Mouse (Mus musculus) gastrocnemius, adult 2 months (tissue): Measurements from ENCODE around the gene Cep295. TPM values are rescaled to one million over a fixed set of nuclear protein-coding genes. Genes with fewer than 3 reads are reported as not detected.
A peak's percentile ranks its signal among the peaks of the same experiment; 100 is the strongest.
"Not testable (repeated sequence)": the region's sequence is repeated elsewhere in the genome, so short reads cannot be mapped to it uniquely, and the experiment has no call there.

Source experiments
- DNase-seq: peaks from one replicate; pipeline ENCODE4 v3.0.0; 2022
- H3K27ac ChIP-seq: fragments of 200-600 bp; 2 replicates; pipeline ENCODE4 v1.8.1; 2022; ENCODE audit warnings: mild to moderate bottlenecking
- H3K4me3 ChIP-seq: fragments of 200-600 bp; 2 replicates; pipeline ENCODE4 v1.8.1; 2022; ENCODE audit warnings: mild to moderate bottlenecking, moderate library complexity
- CTCF ChIP-seq: fragments of 200-600 bp; IDR thresholded peaks from 2 replicates; pipeline ENCODE4 v1.8.1; 2022; ENCODE audit warnings: antibody characterized with exemption, mild to moderate bottlenecking, moderate library complexity
- intact Hi-C: fragments of 180-260 bp; cut with DNase I; formaldehyde crosslinking; loops from one replicate; pipeline ENCODE4 v1.15.1; 2025
- total RNA-seq, 2 experiments: library from RNA; stranded (reverse); gene quantifications; 2 replicates each; pipeline ENCODE4 v1.2.3; 2021

Gene Cep295
- total RNA-seq, 2 experiments from 2014 or later = 5.1 to 5.9 TPM

DNA sequence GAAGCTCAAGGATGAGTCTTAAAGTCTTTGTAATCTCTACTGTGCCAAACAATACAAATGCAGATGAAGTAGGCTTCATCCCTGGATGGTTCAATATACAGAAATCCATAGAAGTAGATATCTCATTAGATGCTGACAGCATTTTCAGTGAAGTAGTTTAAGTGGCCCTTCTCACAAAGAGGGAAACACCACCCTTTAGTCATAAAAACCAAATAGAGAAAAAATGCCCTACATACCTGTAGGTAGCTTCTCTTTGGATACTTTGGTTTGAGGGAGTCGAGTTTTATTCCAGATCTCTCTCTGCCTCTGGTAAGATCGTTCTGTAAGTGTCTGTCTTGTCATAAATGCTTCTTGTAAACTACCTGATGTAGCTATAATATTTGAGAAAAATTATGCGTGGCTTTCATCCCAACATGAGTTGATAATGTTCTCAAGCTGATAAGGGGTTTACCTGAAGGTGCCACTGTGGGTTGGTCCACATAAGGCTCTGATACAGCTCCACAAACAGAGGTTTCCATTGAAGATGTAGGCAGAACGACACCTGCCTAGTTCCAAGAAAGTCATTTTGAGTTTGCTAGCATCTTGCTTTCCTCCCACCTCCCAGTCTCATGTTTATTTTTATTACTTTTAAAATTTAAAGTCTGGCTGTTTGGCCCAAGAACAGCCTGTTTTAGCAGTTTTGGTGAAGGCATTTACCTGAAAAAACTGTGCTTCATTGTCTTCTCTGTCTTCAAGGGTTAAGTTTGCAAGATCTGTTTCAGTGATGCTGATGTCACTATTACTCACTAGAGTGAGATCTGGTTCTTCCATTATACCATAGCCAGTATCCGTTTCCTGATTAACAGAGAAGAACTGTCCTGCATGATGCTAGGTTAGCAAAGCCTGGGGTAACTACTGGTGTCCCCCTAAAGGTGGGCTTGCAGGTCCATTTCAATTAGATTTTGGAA, 40.1 kb downstream of the Cep295 start:
- H3K27ac ChIP-seq = no peak overlapping the region
- intact Hi-C loops = no loop called here
- TF ChIP-seq CTCF = no peak

DNA sequence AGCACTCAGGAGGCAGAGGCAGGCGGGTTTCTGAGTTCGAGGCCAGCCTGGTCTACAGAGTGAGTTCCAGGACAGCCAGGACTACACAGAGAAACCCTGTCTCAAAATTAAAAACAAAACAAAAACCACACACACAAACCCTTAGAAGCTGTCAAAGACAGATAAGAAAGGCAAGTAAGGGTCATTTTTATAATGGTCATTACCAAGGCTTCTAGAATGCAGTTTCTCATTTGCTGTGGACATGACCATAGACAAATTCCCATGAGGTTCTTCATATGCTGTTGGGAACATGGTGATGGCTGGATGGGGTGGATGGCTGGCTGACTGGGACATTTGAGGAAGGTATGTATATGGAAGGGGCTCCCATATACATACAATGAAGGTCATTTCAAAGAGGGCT, 41.3 kb downstream of the Cep295 start:
- DNase-seq, H3K4me3 ChIP-seq: not testable (repeated sequence)

More for the DNA sequence above, 40.1 kb downstream of the Cep295 start:
- no peak for DNase-seq
- no peak overlapping the region for H3K4me3 ChIP-seq

DNA sequence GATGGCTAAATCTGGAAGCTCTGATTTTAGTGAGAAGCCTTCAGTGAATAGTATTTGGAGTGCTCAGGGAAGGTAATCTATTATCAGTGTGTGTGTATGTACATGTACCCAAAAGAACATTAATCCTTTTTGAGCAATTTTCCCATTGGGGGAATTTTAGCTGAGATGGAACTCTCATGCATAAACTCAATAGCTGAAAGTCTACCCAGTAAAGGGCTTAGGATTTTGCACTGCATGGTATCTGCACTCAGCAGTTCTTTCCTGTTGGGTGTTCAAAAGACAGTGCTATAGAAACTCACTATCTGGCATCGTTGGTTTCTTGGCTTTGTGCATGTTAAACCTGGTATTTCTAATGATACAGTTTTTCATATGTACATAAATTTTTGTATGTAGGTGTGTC, 43.0 kb downstream of the Cep295 start:
- H3K4me3 ChIP-seq = no peak overlapping the region
- H3K27ac ChIP-seq = no peak overlapping the region
- no peak for TF ChIP-seq CTCF
- intact Hi-C loops = no loop called here
- no peak for DNase-seq

More for the DNA sequence above, 41.3 kb downstream of the Cep295 start:
- H3K27ac ChIP-seq, intact Hi-C loops: not testable (repeated sequence)

DNA sequence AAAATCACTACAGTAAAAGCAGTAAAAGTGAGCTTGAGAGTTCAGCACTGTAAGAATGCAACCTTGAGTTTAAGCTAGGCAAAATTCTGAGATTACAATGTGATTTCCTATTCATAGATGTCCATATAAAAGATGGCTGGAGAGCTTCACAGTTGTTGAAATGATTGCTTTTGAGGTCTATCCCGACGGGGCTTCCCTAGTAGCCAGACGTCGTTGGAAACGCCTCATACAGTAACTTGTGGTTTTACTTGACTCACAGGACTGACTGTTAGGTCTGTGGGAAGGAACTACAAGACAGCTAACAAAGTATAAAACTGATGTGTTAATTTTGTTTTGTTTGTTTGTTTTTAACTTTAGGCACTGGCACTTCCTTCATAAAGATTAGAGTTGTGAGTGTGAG, 44.0 kb downstream of the Cep295 start:
- Histone ChIP-seq H3K4me3 (no peak overlapping the region), H3K27ac (no peak overlapping the region)
- DNase-seq = no peak
- intact Hi-C loops = no loop called here
- TF ChIP-seq CTCF = no peak

DNA sequence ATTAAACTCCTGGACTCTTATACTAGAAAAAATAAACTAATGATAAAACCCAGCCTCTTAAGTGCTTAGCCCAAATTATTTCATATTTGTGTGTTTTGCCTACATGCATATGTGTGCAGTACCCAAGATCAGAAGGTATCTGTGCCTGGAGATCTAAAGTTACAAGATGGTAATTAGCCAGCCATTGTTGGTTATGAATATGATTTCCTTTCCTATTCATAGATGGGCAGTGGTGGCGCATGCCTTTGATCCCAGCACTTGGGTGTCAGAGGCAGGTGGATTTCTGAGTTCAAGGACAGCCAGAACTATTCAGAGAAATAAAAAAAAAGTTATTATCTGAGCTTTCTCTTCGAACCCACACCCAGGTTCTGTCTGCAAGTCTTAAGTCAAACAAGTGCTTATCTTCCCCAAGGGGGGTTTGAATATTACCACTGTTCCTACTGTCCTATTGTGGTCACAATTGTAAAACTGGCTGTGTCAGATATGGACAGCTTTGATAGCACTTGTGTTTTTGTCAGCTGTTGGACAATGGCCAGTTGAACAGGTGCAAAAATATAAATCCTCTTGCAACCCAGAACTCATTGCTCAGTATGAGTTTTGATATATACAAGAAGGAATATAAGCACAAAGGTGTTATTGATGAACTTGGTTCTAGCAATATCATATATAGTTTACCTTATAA, 45.4 kb downstream of the Cep295 start:
- H3K4me3 ChIP-seq = no peak overlapping the region
- no peak overlapping the region for H3K27ac ChIP-seq
- intact Hi-C loops = no loop called here
- no peak for DNase-seq
- TF ChIP-seq CTCF = no peak

DNA sequence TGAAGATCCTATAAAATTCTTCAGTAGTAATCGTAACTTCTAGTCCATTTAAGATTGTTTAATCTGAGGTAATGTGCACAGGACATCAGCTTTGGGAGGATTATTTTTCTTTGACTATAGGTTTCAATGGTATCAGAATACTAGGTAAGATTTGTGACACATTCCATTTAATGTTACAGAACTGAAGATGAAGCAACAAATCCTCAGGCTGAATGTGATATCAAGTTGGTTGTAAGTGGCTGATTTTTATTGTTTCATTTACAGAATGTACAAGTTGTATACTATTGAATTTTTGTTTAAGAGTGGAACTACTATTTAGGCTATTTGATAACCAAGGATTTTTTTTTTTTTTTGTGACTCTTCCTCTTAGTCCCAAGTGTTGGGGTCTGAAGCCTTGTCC, 47.4 kb downstream of the Cep295 start:
- Histone ChIP-seq H3K27ac (no peak overlapping the region), H3K4me3 (no peak overlapping the region)
- intact Hi-C loops = no loop called here
- no peak for DNase-seq
- TF ChIP-seq CTCF = no peak

DNA sequence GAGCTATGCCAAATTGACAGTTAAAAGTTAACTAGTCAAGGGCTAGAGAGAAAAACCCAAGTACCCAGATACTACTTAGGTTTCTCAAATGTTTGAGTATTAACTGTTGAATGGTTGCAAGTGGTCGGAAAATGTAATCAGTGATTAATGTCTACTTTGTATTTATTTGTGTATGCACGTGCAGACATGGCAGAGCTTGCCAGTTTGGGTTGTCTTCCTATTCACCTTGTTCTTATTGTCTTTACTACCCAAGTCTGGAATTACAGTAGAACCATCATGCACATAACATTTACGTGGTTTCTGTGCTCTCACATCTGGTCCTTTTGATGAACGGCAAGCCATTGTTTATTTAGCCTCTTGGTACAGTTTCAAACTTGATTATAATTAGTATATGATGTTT, 48.2 kb downstream of the Cep295 start:
- intact Hi-C loops = loop anchor here (5.0 kb wide), 1 partner anchor 48 kb away; the partner anchor contains the start of gene Cep295
- Histone ChIP-seq H3K4me3 (no peak overlapping the region), H3K27ac (no peak overlapping the region)
- no peak for TF ChIP-seq CTCF
- DNase-seq = no peak

DNA sequence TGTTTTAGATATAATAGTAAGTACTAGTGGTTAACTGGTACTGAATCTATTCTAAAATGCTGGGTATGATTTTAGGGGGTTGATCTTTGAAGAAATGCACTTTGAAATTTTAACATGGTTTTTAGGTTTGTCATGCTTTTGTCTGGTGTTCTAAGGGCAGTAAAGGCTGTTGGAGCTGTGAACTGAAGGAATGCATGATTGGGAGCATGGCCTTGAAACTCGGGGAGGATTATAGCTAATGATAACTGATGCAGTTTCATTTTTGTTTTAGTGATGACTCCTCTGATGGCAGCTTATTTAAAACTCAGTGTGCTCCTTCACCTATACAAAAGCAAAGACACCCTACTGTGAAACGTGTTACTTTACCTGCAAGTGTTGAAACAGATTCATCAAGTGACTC, 49.3 kb downstream of the Cep295 start:
- no peak overlapping the region for H3K4me3 ChIP-seq
- no peak for DNase-seq
- intact Hi-C loops = loop anchor here (5.0 kb wide), 1 partner anchor 49 kb away; the partner anchor contains the start of gene Cep295
- no peak for TF ChIP-seq CTCF
- no peak overlapping the region for H3K27ac ChIP-seq

DNA sequence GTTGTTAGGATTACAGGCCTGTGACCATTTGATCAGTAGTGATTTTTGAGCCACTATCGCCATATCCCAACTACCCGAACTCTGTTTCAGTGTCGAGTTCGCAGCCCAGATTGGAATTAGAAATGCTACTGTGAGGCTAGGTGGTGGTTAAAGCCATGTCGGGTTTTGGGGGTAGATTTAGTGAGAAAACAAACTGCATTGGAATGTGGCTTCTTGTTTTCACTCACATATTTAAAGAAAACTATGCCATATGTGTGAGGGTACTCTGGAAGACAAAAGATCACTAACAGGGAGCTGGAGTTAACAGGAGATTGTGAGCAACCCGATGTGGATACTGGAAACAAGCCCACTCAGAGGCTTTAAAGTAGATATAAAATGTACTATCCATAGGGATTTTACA, 50.3 kb downstream of the Cep295 start:
- no peak for DNase-seq
- no peak for TF ChIP-seq CTCF
- intact Hi-C loops = loop anchor here (5.0 kb wide), 1 partner anchor 50 kb away; the partner anchor contains the start of gene Cep295
- Histone ChIP-seq H3K27ac (peak overlapping the region; percentile 97), H3K4me3 (peak overlapping the region; percentile 100)

DNA sequence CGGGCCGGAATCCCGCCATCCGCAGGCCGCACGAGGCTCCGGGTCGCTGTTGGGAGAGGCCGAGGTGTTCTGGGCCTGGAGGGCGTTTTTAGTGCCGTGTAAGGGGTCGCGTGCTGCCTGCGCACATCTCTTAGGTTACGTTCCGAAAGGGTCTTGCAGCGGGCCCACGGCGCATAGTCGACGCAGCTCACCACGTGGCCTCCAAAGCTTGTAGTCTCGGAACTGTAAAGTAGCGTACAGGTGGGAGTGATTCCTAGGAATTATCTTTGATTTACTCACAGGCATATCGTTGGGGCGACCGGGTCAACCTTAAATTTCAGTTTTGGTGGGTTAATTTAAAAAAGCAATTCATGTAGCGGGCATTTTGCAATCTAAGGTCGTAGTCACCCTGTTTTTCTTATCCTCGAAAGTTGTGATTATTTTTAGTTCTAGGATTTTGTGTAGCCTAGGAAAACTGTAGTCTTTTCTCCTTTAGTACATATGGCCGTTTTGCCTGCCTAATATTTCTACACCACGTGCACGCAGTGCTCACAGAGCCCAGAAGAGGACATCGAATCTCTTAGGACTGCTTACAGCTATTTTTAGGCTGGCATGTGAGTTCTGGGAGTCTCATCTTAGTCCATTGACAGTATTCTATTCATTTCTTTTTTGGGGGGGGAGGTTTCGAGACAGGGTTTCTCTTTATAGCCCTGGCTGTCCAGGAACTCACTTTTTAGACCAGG, 51.0 kb downstream of the Cep295 start, which contains the start of gene 4931406C07Rik:
Gene 4931406C07Rik, minus strand, starts transcription at position 51 of the 722 bp plus-strand sequence.
- Histone ChIP-seq H3K27ac (peak within 1 kb of the TSS; percentile 97), H3K4me3 (peak within 1 kb of the TSS; percentile 100)
- TF ChIP-seq CTCF = no peak
- peak; percentile 30 for DNase-seq
- intact Hi-C loops = loop anchor here (1.0 to 5.0 kb wide), 2 partner anchors 26 to 51 kb away; partner anchors contain the start of gene Cep295

DNA sequence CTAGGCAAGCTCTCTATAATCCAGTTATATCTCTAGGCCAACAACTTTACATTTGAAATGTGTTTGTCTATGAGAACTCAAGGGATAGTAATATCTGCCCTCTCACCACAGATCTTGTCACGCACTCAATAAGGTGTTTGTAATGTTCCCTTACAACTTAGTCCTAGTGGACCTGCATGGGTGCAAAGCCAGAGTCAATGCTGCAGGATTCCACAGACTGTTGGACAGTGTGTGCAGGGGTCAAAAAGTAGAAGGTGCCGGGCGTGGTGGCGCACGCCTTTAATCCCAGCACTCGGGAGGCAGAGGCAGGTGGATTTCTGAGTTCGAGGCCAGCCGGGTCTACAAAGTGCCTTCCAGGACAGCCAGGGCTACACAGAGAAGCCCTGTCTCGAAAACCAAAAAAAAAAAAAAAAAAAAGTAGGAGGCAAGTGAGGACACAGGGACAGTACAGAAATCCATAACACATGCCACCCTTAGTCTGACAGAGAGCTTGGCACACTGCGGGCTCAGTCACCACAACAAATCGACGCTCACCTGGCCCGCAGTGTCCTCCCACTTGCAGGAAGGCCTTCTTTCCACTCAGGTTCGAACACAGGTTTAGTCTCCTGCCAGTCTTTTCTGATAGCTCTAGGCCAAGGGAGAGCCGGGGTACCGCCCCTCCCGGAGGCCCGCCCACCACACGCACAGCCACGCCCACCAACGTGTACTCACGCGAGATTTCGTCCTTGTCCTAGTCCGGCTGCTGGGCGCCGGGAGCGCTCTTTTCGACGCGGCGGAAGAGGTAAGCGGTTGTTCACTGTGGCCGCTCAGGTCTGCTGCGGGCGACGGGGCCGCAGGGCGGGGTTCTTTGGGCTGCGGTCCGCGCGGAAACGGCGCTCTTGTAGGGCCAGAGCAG, 51.8 kb downstream of the Cep295 start, which contains the start of gene Taf1d:
Gene Taf1d, plus strand, starts transcription at position 712 of the 895 bp plus-strand sequence.
- no peak for TF ChIP-seq CTCF
- peak within 1 kb of the TSS; percentile 100 for H3K4me3 ChIP-seq
- DNase-seq = peak; percentile 97
- intact Hi-C loops = loop anchor here (1.0 to 5.0 kb wide), 2 partner anchors 25 to 52 kb away; partner anchors contain the start of gene Cep295
- H3K27ac ChIP-seq = peak within 1 kb of the TSS; percentile 97
